Mouse (Mus musculus) CH12.LX (cell line): ENCODE results near the gene Gm4969.

Experiments used
- CTCF ChIP-seq, 2 experiments: IDR thresholded peaks in 1 of 2; conservative IDR thresholded peaks in 1 of 2; 2 replicates each; pipeline ENCODE4 v1.5.1; 2011 to 2012; ENCODE audit warnings: low read depth in 2 of 2, low read length in 2 of 2, improper control_type of control experiment in 1 of 2, inconsistent platforms in 1 of 2, mild to moderate bottlenecking in 1 of 2, moderate library complexity in 1 of 2
- EP300 ChIP-seq: IDR thresholded peaks from 2 replicates; pipeline ENCODE4 v1.6.1; 2011; ENCODE audit warnings: low read length, improper control_type of control experiment
- JUND ChIP-seq: conservative IDR thresholded peaks from 2 replicates; pipeline ENCODE4 v1.6.1; 2011; ENCODE audit warnings: low read depth, low read length, improper control_type of control experiment
- MYC ChIP-seq: IDR thresholded peaks from 2 replicates; pipeline ENCODE4 v1.6.1; 2011; ENCODE audit warnings: low read depth, mild to moderate bottlenecking, improper control_type of control experiment, low read length
- POLR2A ChIP-seq: IDR thresholded peaks from 2 replicates; pipeline ENCODE4 v1.6.1; 2011; ENCODE audit warnings: low read depth, mild to moderate bottlenecking, improper control_type of control experiment, low read length
- POLR2AphosphoS2 ChIP-seq: IDR thresholded peaks from 2 replicates; pipeline ENCODE4 v1.6.1; 2011; ENCODE audit warnings: low read depth, low read length, improper control_type of control experiment
- RCOR1 ChIP-seq: conservative IDR thresholded peaks from 2 replicates; pipeline ENCODE4 v1.6.1; 2012; ENCODE audit warnings: low read depth, mild to moderate bottlenecking, inconsistent platforms, low read length, improper control_type of control experiment
- TCF12 ChIP-seq: IDR thresholded peaks from 2 replicates; pipeline ENCODE4 v1.6.1; 2014; ENCODE audit warnings: low read depth, mild to moderate bottlenecking, inconsistent platforms, low read length, improper control_type of control experiment
- ZMIZ1 ChIP-seq: IDR thresholded peaks from 2 replicates; pipeline ENCODE4 v1.6.1; 2012; ENCODE audit warnings: low read depth, mild to moderate bottlenecking, inconsistent platforms, low read length, improper control_type of control experiment

- no peak for TF ChIP-seq RCOR1
- TF ChIP-seq MYC, result no peak
- TF ChIP-seq EP300, result no peak
- TF ChIP-seq CTCF (conservative IDR thresholded peaks at IDR 0.05 in 1 of 2, IDR thresholded peaks at IDR 0.05 in 1 of 2; ENCODE audit: low read depth in 2 of 2, low read length in 2 of 2), result no peak
- TF ChIP-seq JUND, result no peak
- no peak for TF ChIP-seq ZMIZ1
- no peak for TF ChIP-seq POLR2A
- no peak for TF ChIP-seq TCF12
- TF ChIP-seq POLR2AphosphoS2, result no peak
Measured at GRCm38 (mm10) chr7:19078732-19079131, 39.4 kb downstream of the Gm4969 start.
